12 mouse cellular contexts compared by ENCODE assay signal in the genomic region with DNA sequence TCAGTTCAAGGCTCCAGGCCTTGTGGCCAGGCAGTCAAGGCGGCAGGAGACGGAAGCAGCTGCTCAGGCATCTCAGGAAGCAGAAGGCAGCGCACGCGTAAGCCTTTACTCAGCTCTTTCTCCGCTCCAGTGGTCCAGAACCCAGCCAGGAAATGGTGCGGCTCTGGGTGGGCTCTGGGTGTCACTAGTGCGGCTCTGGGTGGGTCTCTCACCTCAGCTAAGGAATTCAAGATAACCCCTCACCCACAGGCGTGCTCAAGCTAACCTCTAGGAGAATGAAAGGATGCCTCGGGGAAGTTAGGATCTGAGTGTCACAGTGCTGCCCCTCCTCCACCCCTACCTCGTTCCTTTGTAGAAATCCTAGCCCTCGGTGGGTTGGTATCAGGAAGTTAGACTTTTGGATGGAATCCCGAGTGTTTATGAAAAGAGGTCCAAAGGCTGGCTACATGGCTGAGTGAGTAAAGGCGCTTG. TPM values are rescaled to one million over a fixed set of nuclear protein-coding genes. Genes with fewer than 3 reads are reported as not detected.
DNase-seq lines count a peak whose midpoint lies in the region; ATAC-seq and TF ChIP-seq lines count a peak whose summit lies in the region.
"Had no signal": no experiment of that assay in that cellular context is flagged by ENCODE, and none has a peak within 500 bp of the region (broad histone marks: within the 10 kb centered on the region; RNA-seq: fewer than 3 reads in every experiment).

No protein-coding gene starts in this region.

- TF ChIP-seq POLR2A in thymus, adult 2 months (IDR thresholded peaks at IDR 0.05; ENCODE audit: control insufficient read depth, extremely low read depth, insufficient read depth, low read length, poor library complexity): no peak

- peaks cover 11% of the 10 kb centered on the region for H3K4me1 ChIP-seq in heart, embryonic 11.5 days (ENCODE audit: control insufficient read depth, insufficient read depth, low read length)
- H3K4me1 ChIP-seq in thymus, adult 2 months (replicated peaks; ENCODE audit: control insufficient read depth, insufficient read depth, low read length): no peaks in the 10 kb centered on the region; the same call in 1 of the 2 replicates
- peaks cover 19% of the 10 kb centered on the region for H3K4me1 ChIP-seq in forebrain, embryonic 10.5 days
- H3K4me1 ChIP-seq in forebrain, embryonic 15.5 days: peaks cover 6% of the 10 kb centered on the region

- H3K9me3 ChIP-seq in heart, embryonic 11.5 days (replicated peaks; ENCODE audit: control insufficient read depth, low read length): peaks cover 2% of the 10 kb centered on the region; the same call in 1 of the 2 replicates
- H3K9me3 ChIP-seq in forebrain, embryonic 10.5 days: peaks cover 10% of the 10 kb centered on the region
- no peaks in the 10 kb centered on the region; the same call in 1 of the 2 replicates for H3K9me3 ChIP-seq in forebrain, embryonic 15.5 days

- peak overlapping the region; percentile 32; the same call in 1 of the 2 replicates for H3K4me2 ChIP-seq in heart, embryonic 11.5 days
- H3K4me2 ChIP-seq in forebrain, embryonic 15.5 days (replicated peaks): no peak overlapping the region

- WGBS in heart, embryonic 11.5 days (ENCODE audit: insufficient replicate concordance): 31% methylated on average over 14 of the region's 14 CpGs
- WGBS in thymus, adult 2 months: 15% methylated on average over 14 of the region's 14 CpGs
- WGBS in forebrain, embryonic 10.5 days: 51% methylated on average over 14 of the region's 14 CpGs
- WGBS in forebrain, embryonic 15.5 days: 60% methylated on average over 14 of the region's 14 CpGs

- H3K27me3 ChIP-seq in heart, embryonic 11.5 days (ENCODE audit: control insufficient read depth, insufficient read depth, low read length): no peaks in the 10 kb centered on the region
- no peaks in the 10 kb centered on the region; the same call in 1 of the 2 replicates for H3K27me3 ChIP-seq in thymus, adult 2 months (ENCODE audit: control insufficient read depth, insufficient read depth, low read length)
- peaks cover 17% of the 10 kb centered on the region for H3K27me3 ChIP-seq in forebrain, embryonic 10.5 days (ENCODE audit: poor library complexity, severe bottlenecking)
- peaks cover 6% of the 10 kb centered on the region; the same call in 1 of the 2 replicates for H3K27me3 ChIP-seq in forebrain, embryonic 15.5 days

- H3K4me3 ChIP-seq in heart, embryonic 11.5 days (ENCODE audit: low read depth, low read length): no peak overlapping the region
- H3K4me3 ChIP-seq in thymus, adult 2 months (ENCODE audit: control insufficient read depth, insufficient read depth, low read length): peak overlapping the region; percentile 33
- H3K4me3 ChIP-seq in forebrain, embryonic 10.5 days: no peak overlapping the region
- H3K4me3 ChIP-seq in forebrain, embryonic 15.5 days: no peak overlapping the region

- no peak for DNase-seq in heart, adult 9 months (ENCODE audit: low spot score in 2 of 2)
- no peak for DNase-seq in thymus, adult 2 months
- DNase-seq in thymus, postnatal 4 days: no peak
- peak; percentile 53 to 67 for DNase-seq in kidney, postnatal 4 days
- no peak for DNase-seq in forebrain, embryonic 10.5 days (ENCODE audit: extremely low spot score, low spot score)
- DNase-seq in adrenal gland, postnatal 4 days (ENCODE audit: low spot score in 2 of 2): no peak
- DNase-seq: cerebellum, postnatal 10 days; left cerebral cortex, postnatal 4 days; right cerebral cortex, postnatal 4 days had no signal

- H3K27ac ChIP-seq in heart, embryonic 11.5 days (ENCODE audit: low read depth, low read length): peak overlapping the region; percentile 29; the same call in 1 of the 2 replicates
- H3K27ac ChIP-seq in thymus, adult 2 months (ENCODE audit: control insufficient read depth, insufficient read depth, low read length): no peak overlapping the region
- H3K27ac ChIP-seq in forebrain, embryonic 10.5 days: no peak overlapping the region
- no peak overlapping the region for H3K27ac ChIP-seq in forebrain, embryonic 15.5 days (replicated peaks)

- no peaks in the 10 kb centered on the region for H3K36me3 ChIP-seq in heart, embryonic 11.5 days (ENCODE audit: control insufficient read depth, insufficient read depth, low read length)
- H3K36me3 ChIP-seq in thymus, adult 2 months (ENCODE audit: control insufficient read depth, insufficient read depth, low read length): no peaks in the 10 kb centered on the region
- H3K36me3 ChIP-seq in forebrain, embryonic 10.5 days (replicated peaks): no peaks in the 10 kb centered on the region
- no peaks in the 10 kb centered on the region for H3K36me3 ChIP-seq in forebrain, embryonic 15.5 days

- TF ChIP-seq CTCF in thymus, adult 2 months (IDR thresholded peaks at IDR 0.05; ENCODE audit: borderline replicate concordance, control insufficient read depth, extremely low read depth, insufficient read depth, low read length, poor library complexity): no peak

- no peak overlapping the region for H3K9ac ChIP-seq in heart, embryonic 11.5 days (ENCODE audit: low read depth, low read length)
- H3K9ac ChIP-seq in forebrain, embryonic 15.5 days (replicated peaks): no peak overlapping the region

- no peak for ATAC-seq in heart, embryonic 11.5 days (replicated peaks; ENCODE audit: insufficient number of reproducible peaks, low FRiP score, low TSS enrichment)
- ATAC-seq in forebrain, embryonic 15.5 days (replicated peaks): no peak
- ATAC-seq: activated CD4-positive, CD25-positive, alpha-beta regulatory T cell, adult 4 months had no signal

RNA-seq across cellular contexts. Expression of gene Syde2, which starts 18.6 kb away (rescaled TPM):
- 5.3 and 5.8 TPM in 2 replicates for polyA plus RNA-seq in heart, embryonic 11.5 days (2014; fragmentation: Nextera tagmentation; extraction: Ambion mirVana)
- 3.5 and 4.6 TPM in 2 replicates for polyA plus RNA-seq in thymus, adult 2 months (2012; rRNA removed)
- polyA plus RNA-seq in forebrain, embryonic 10.5 days (2016; fragmentation: Nextera tagmentation; extraction: Ambion mirVana): 1.2 and 1.5 TPM in 2 replicates
- polyA plus RNA-seq in forebrain, embryonic 15.5 days (2015; fragmentation: Nextera tagmentation; extraction: Ambion mirVana): 0.50 and 0.65 TPM in 2 replicates
- total RNA-seq in adrenal gland, postnatal 4 days (2021): 10 to 100 TPM in 1 of 2 experiments, 1 to 10 TPM in 1; 9.2 to 10.1 TPM
- polyA plus RNA-seq: activated CD4-positive, CD25-positive, alpha-beta regulatory T cell, adult 4 months had no signal

RNA-seq across cellular contexts. Expression of gene 2410004B18Rik, which starts 31.3 kb away (rescaled TPM):
- 44.0 and 47.1 TPM in 2 replicates for polyA plus RNA-seq in heart, embryonic 11.5 days (2014; fragmentation: Nextera tagmentation; extraction: Ambion mirVana)
- 19.2 and 20.6 TPM in 2 replicates for polyA plus RNA-seq in thymus, adult 2 months (2012; rRNA removed)
- 49.0 and 51.5 TPM in 2 replicates for polyA plus RNA-seq in forebrain, embryonic 10.5 days (2016; fragmentation: Nextera tagmentation; extraction: Ambion mirVana)
- 71.1 and 80.1 TPM in 2 replicates for polyA plus RNA-seq in forebrain, embryonic 15.5 days (2015; fragmentation: Nextera tagmentation; extraction: Ambion mirVana)
- 10 to 100 TPM; 21.6 to 22.5 TPM for total RNA-seq in adrenal gland, postnatal 4 days (2021)

RNA-seq across cellular contexts. Expression of gene Bcl10, which starts 46.5 kb away (rescaled TPM):
- polyA plus RNA-seq in heart, embryonic 11.5 days (2014; fragmentation: Nextera tagmentation; extraction: Ambion mirVana): 45.9 and 46.4 TPM in 2 replicates
- 17.3 and 21.1 TPM in 2 replicates for polyA plus RNA-seq in thymus, adult 2 months (2012; rRNA removed)
- polyA plus RNA-seq in forebrain, embryonic 10.5 days (2016; fragmentation: Nextera tagmentation; extraction: Ambion mirVana): 46.5 and 46.8 TPM in 2 replicates
- polyA plus RNA-seq in forebrain, embryonic 15.5 days (2015; fragmentation: Nextera tagmentation; extraction: Ambion mirVana): 41.3 and 42.4 TPM in 2 replicates
- total RNA-seq in adrenal gland, postnatal 4 days (2021): 10 to 100 TPM; 27.7 to 28.8 TPM

Comparison
In these comparisons a context has a peak if more than half of its experiments do, and no peak if none do; other contexts are left out.
1. DNase-seq: peak in kidney, postnatal 4 days (2 of 2); none in heart, adult 9 months (0 of 2), thymus, adult 2 months (single experiment), thymus, postnatal 4 days (single experiment), forebrain, embryonic 10.5 days (single experiment) and adrenal gland, postnatal 4 days (0 of 2).